Mouse (Mus musculus) limb, embryonic 14.5 days (tissue): ENCODE data around the gene Celf5. TPM values are rescaled to one million over a fixed set of nuclear protein-coding genes. Genes with fewer than 3 reads are reported as not detected.
A peak's percentile ranks its signal among the peaks of the same experiment; 100 is the strongest.

Experiments used
- ATAC-seq: fragments of 200-750 bp; cut with Nextera tagmentation; 2 replicates; pipeline ENCODE4 v1.8.0; 2017; ENCODE audit warnings: low read depth, moderate number of reproducible peaks, moderate TSS enrichment; ENCODE audit not compliant: low FRiP score
- DNase-seq: peaks from one replicate; pipeline ENCODE4 v3.0.0-alpha.2; 2015; ENCODE audit warnings: low spot score
- H3K27ac ChIP-seq: fragments of 300-500 bp; sonication (generic); replicated peaks from 2 replicates; pipeline ENCODE4 v1.5.1; 2014; ENCODE audit warnings: low read depth, mild to moderate bottlenecking, low read length, moderate library complexity, mixed read lengths
- H3K27me3 ChIP-seq: fragments of 300-500 bp; sonication (generic); 2 replicates; pipeline ENCODE4 v1.6.1; 2014; ENCODE audit warnings: low read length, mixed read lengths; ENCODE audit not compliant: control insufficient read depth, insufficient read depth
- H3K36me3 ChIP-seq: fragments of 300-500 bp; sonication (generic); 2 replicates; pipeline ENCODE4 v1.6.1; 2014; ENCODE audit warnings: mild to moderate bottlenecking, low read length, moderate library complexity, mixed read lengths; ENCODE audit not compliant: control insufficient read depth, insufficient read depth
- H3K4me1 ChIP-seq: fragments of 300-500 bp; sonication (generic); 2 replicates; pipeline ENCODE4 v1.6.1; 2014; ENCODE audit warnings: antibody characterized with exemption, low read length, mixed read lengths; ENCODE audit not compliant: control insufficient read depth, insufficient read depth
- H3K4me2 ChIP-seq: fragments of 300-500 bp; sonication (generic); replicated peaks from 2 replicates; pipeline ENCODE4 v1.6.1; 2014; ENCODE audit warnings: low read depth, mild to moderate bottlenecking, low read length, moderate library complexity; ENCODE audit not compliant: severe bottlenecking
- H3K4me3 ChIP-seq: fragments of 300-500 bp; sonication (generic); replicated peaks from 2 replicates; pipeline ENCODE4 v1.5.1; 2014; ENCODE audit warnings: low read length
- H3K9ac ChIP-seq: fragments of 300-500 bp; sonication (generic); 2 replicates; pipeline ENCODE4 v1.6.1; 2014; ENCODE audit warnings: mild to moderate bottlenecking, low read depth, low read length, moderate library complexity; ENCODE audit not compliant: severe bottlenecking
- H3K9me3 ChIP-seq: fragments of 300-500 bp; sonication (generic); 2 replicates; pipeline ENCODE4 v1.6.1; 2016; ENCODE audit warnings: low read length; ENCODE audit not compliant: control insufficient read depth
- POLR2A ChIP-seq: fragments of 200-500 bp; IDR thresholded peaks from 2 replicates; pipeline ENCODE4 v1.8.0; 2012; ENCODE audit warnings: inconsistent platforms, mild to moderate bottlenecking, moderate library complexity, borderline replicate concordance; ENCODE audit not compliant: insufficient read depth, insufficient read length; ENCODE audit errors: extremely low read depth
- WGBS: fragments of 180-500 bp; shearing (Covaris S2); extraction: QIAGEN DNeasy Blood & Tissue Kit; methylation state at CpG from one replicate; pipeline ENCODE4 v1.1.7; 2014; 5-methylcytosine and 5-hydroxymethylcytosine counted together
- polyA plus RNA-seq, 2 experiments: library from polyadenylated mRNA; depleted of rRNA in 1 of 2; stranded (reverse) in 1 of 2; unstranded in 1 of 2; fragments of >200 nt; fragmentation: Nextera tagmentation in 1 of 2; extraction: Ambion mirVana in 1 of 2; gene quantifications; 2 replicates each; pipeline versions ENCODE4 v1.2.1 to v1.2.3; 2012 to 2014

Gene Celf5
- polyA plus RNA-seq, 2 experiments = 0.85 to 5.9 TPM

GRCm38 (mm10) chr10:81494260-81495041 lies 11.9 kb upstream of the Celf5 start:
- Histone ChIP-seq H3K4me2 (peak overlapping the region; percentile 96; the same call in 1 of the 2 replicates), H3K27me3 (no peaks in the 10 kb centered on the region), H3K36me3 (peaks cover 40% of the 10 kb centered on the region), H3K9me3 (no peaks in the 10 kb centered on the region), H3K9ac (peak overlapping the region; percentile 80; the same call in 1 of the 2 replicates), H3K4me3 (no peak overlapping the region), H3K4me1 (peaks cover 12% of the 10 kb centered on the region), H3K27ac (no peak overlapping the region)
- WGBS = 80% methylated on average over 11 of the region's 11 CpGs
- no peak for TF ChIP-seq POLR2A
- no peak for DNase-seq
- ATAC-seq = no peak

GRCm38 (mm10) chr10:81493601-81494220 lies 11.2 kb upstream of the Celf5 start:
- Histone ChIP-seq H3K9ac (no peak overlapping the region), H3K36me3 (peaks cover 47% of the 10 kb centered on the region), H3K27me3 (no peaks in the 10 kb centered on the region), H3K27ac (no peak overlapping the region), H3K4me3 (no peak overlapping the region), H3K9me3 (no peaks in the 10 kb centered on the region), H3K4me2 (no peak overlapping the region), H3K4me1 (peaks cover 12% of the 10 kb centered on the region)
- DNase-seq (no peak), ATAC-seq (no peak)
- TF ChIP-seq POLR2A = no peak
- 78% methylated on average over 8 of the region's 8 CpGs for WGBS

GRCm38 (mm10) chr10:81492606-81493240 lies 10.2 kb upstream of the Celf5 start:
- Histone ChIP-seq H3K36me3 (peaks cover 56% of the 10 kb centered on the region), H3K4me1 (peaks cover 12% of the 10 kb centered on the region), H3K27me3 (no peaks in the 10 kb centered on the region), H3K4me2 (no peak overlapping the region), H3K9me3 (no peaks in the 10 kb centered on the region), H3K9ac (no peak overlapping the region), H3K27ac (no peak overlapping the region), H3K4me3 (no peak overlapping the region)
- WGBS = 80% methylated on average over 11 of the region's 11 CpGs
- DNase-seq (no peak), ATAC-seq (no peak)
- TF ChIP-seq POLR2A = no peak

- DNase-seq (no peak), ATAC-seq (no peak)
- Histone ChIP-seq H3K36me3 (peaks cover 71% of the 10 kb centered on the region), H3K27ac (no peak overlapping the region), H3K4me1 (peaks cover 12% of the 10 kb centered on the region), H3K9ac (no peak overlapping the region), H3K4me3 (no peak overlapping the region), H3K4me2 (no peak overlapping the region), H3K9me3 (no peaks in the 10 kb centered on the region), H3K27me3 (no peaks in the 10 kb centered on the region)
- 92% methylated on average over 9 of the region's 9 CpGs for WGBS
- no peak for TF ChIP-seq POLR2A
These were observed 8.5 kb upstream of the Celf5 start for GRCm38 (mm10) chr10:81491018-81491417.

GRCm38 (mm10) chr10:81489941-81490340 lies 7.4 kb upstream of the Celf5 start:
- WGBS = 79% methylated on average over 14 of the region's 14 CpGs
- Histone ChIP-seq H3K27me3 (no peaks in the 10 kb centered on the region), H3K36me3 (peaks cover 71% of the 10 kb centered on the region), H3K4me3 (no peak overlapping the region), H3K9ac (no peak overlapping the region), H3K9me3 (no peaks in the 10 kb centered on the region), H3K27ac (no peak overlapping the region), H3K4me2 (no peak overlapping the region), H3K4me1 (peaks cover 5% of the 10 kb centered on the region)
- TF ChIP-seq POLR2A = no peak
- no peak for DNase-seq
- no peak for ATAC-seq
